Mouse (Mus musculus): Measurements from ENCODE around the gene Iars2. TPM values are rescaled to one million over a fixed set of nuclear protein-coding genes. Genes with fewer than 3 reads are reported as not detected.

Gene Iars2
- total RNA-seq, 2 experiments from 2014 or later: 70.8 to 73.1 TPM

DNA sequence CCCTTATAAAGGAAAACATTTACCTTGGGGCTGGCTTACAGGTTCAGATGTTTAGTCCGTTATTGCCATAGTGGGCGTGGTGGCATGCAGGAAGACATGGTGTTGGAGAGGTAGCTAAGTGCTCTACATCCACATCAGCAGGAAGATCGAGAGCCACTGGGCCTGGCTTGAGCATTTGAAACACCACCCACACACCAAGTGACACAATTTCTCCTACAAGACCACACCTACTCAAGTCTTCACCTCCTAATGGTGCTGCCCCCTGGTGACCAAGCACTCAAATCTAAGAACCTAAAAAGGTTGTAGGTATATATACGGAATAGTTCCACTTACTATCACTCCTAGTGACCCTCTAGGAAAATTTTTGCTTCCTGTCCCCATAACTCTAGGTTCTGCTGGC is 92.7 kb downstream of the Iars2 start:
- no peak for DNase-seq (ENCODE audit: low spot score)
- intact Hi-C loops (cut with DNase I): no loop called here

GRCm38 (mm10) chr1:185235837-185236236 is 93.4 kb downstream of the Iars2 start:
- intact Hi-C loops (cut with DNase I): no loop called here

More at GRCm38 (mm10) chr1:185235837-185236236, 93.4 kb downstream of the Iars2 start:
- no peak for DNase-seq (ENCODE audit: low spot score)

Small RNAs within 50 kb of the gene (microRNA-seq; reads per million reads assigned to microRNA genes)
- gene Mir194-1 (29.5 reads per million, percentile 42 among the genes with 10 or more reads in this experiment), gene Mir215 (56.4 reads per million, percentile 50 among the genes with 10 or more reads in this experiment), gene Mir664 (103 reads per million, percentile 57 among the genes with 10 or more reads in this experiment)

Other genes starting within 250 kb of the Iars2 start
- gene Rab3gap2, start 125.3 kb downstream of the Iars2 start, total RNA-seq (2021): 10 to 100 TPM; 20.6 to 20.7 TPM
- gene Bpnt1, start 2.8 kb upstream of the Iars2 start, total RNA-seq (2021): 10 to 100 TPM; 25.5 to 32.6 TPM
- gene Eprs, start 33.6 kb upstream of the Iars2 start, total RNA-seq (2021): 10 to 100 TPM; 76.0 to 80.9 TPM
- gene Slc30a10, start 125.5 kb upstream of the Iars2 start, total RNA-seq (2021): not detected